Mouse (Mus musculus) C2C12 (cell line): Measurements from ENCODE around the gene B430305J03Rik. TPM values are rescaled to one million over a fixed set of nuclear protein-coding genes. Genes with fewer than 3 reads are reported as not detected.

Experiments
- H3K27me3 ChIP-seq: one replicate; pipeline ENCODE4 v1.6.1; 2011; ENCODE audit not compliant: control insufficient read depth, insufficient read depth, insufficient read length
- H3K36me3 ChIP-seq: one replicate; pipeline ENCODE4 v1.6.1; 2011; ENCODE audit not compliant: control insufficient read depth, insufficient read depth
- H3K4me3 ChIP-seq: one replicate; pipeline ENCODE4 v1.5.1; 2011; ENCODE audit warnings: mild to moderate bottlenecking, control low read depth; ENCODE audit not compliant: poor library complexity, insufficient read depth, severe bottlenecking
- H3K79me2 ChIP-seq: one replicate; pipeline ENCODE4 v1.6.1; 2011; ENCODE audit not compliant: control insufficient read depth, insufficient read depth
- H3K79me3 ChIP-seq: one replicate; pipeline ENCODE4 v1.6.1; 2011; ENCODE audit warnings: low read depth, control low read depth
- H3ac ChIP-seq: one replicate; pipeline ENCODE3; 2011; ENCODE audit warnings: low read depth; ENCODE audit not compliant: control insufficient read depth, insufficient read length
- CEBPB ChIP-seq: IDR thresholded peaks from one replicate; pipeline ENCODE4 v1.6.1; 2011; ENCODE audit warnings: low read depth, mild to moderate bottlenecking, control low read depth, moderate library complexity
- CTCF ChIP-seq: IDR thresholded peaks from one replicate; pipeline ENCODE4 v1.5.1; 2011; ENCODE audit not compliant: control insufficient read depth, insufficient read depth, insufficient read length
- FOSL1 ChIP-seq: IDR thresholded peaks from one replicate; pipeline ENCODE4 v1.8.0; 2011; ENCODE audit warnings: mild to moderate bottlenecking, low read length; ENCODE audit not compliant: poor library complexity, insufficient read depth, severe bottlenecking
- MAX ChIP-seq: IDR thresholded peaks from one replicate; pipeline ENCODE4 v1.6.1; 2011; ENCODE audit warnings: mild to moderate bottlenecking, control low read depth
- MYOD1 ChIP-seq: IDR thresholded peaks from one replicate; pipeline ENCODE4 v1.6.1; 2011; ENCODE audit warnings: low read depth; ENCODE audit not compliant: control insufficient read depth, insufficient read length
- MYOG ChIP-seq: IDR thresholded peaks from one replicate; pipeline ENCODE4 v1.6.1; 2011; ENCODE audit not compliant: control insufficient read depth, insufficient read length; ENCODE audit errors: extremely low read depth
- USF1 ChIP-seq: IDR thresholded peaks from one replicate; pipeline ENCODE4 v1.6.1; 2011; ENCODE audit warnings: low read depth, mild to moderate bottlenecking, control low read depth, moderate library complexity
- polyA plus RNA-seq: library from polyadenylated mRNA; unstranded; fragments of >200 nt; fragmentation: generic; extraction: Trizol; gene quantifications from one replicate; pipeline ENCODE4 v1.2.1, GENCODE M21; 2012; ENCODE audit warnings: missing spikeins

B430305J03Rik gene
- polyA plus RNA-seq, 1 experiment: 3.1 TPM

- Histone ChIP-seq H3K79me3 (no peaks in the 10 kb centered on the region), H3K27me3 (no peaks in the 10 kb centered on the region), H3K36me3 (no peaks in the 10 kb centered on the region), H3ac (no peak overlapping the region), H3K79me2 (no peaks in the 10 kb centered on the region), H3K4me3 (no peak overlapping the region)
- no peak for TF ChIP-seq CEBPB
- TF ChIP-seq USF1: no peak
Measured at GRCm38 (mm10) chr3:61358756-61359293, 6.9 kb downstream of the B430305J03Rik start.

- no peak for TF ChIP-seq MAX
- TF ChIP-seq USF1: no peak
- no peak for TF ChIP-seq CEBPB
- no peak for TF ChIP-seq CTCF
- no peak for TF ChIP-seq FOSL1
- no peak for TF ChIP-seq MYOD1
- no peak for TF ChIP-seq MYOG
- Histone ChIP-seq H3K27me3 (no peaks in the 10 kb centered on the region), H3ac (no peak overlapping the region), H3K79me2 (no peaks in the 10 kb centered on the region), H3K36me3 (no peaks in the 10 kb centered on the region), H3K79me3 (no peaks in the 10 kb centered on the region), H3K4me3 (no peak overlapping the region)
Measured at GRCm38 (mm10) chr3:61358107-61358506, 7.6 kb downstream of the B430305J03Rik start.

GRCm38 (mm10) chr3:61355464-61355863 is 10.3 kb downstream of the B430305J03Rik start:
- no peak for TF ChIP-seq CTCF
- TF ChIP-seq CEBPB: no peak
- no peak for TF ChIP-seq MYOD1
- no peak for TF ChIP-seq MAX
- TF ChIP-seq FOSL1: no peak
- TF ChIP-seq USF1: no peak
- TF ChIP-seq MYOG: no peak
- H3K79me3 ChIP-seq: no peaks in the 10 kb centered on the region

GRCm38 (mm10) chr3:61349433-61349832 is 16.3 kb downstream of the B430305J03Rik start:
- Histone ChIP-seq H3K36me3 (no peaks in the 10 kb centered on the region), H3K4me3 (no peak overlapping the region), H3ac (no peak overlapping the region), H3K79me3 (no peaks in the 10 kb centered on the region), H3K27me3 (no peaks in the 10 kb centered on the region), H3K79me2 (no peaks in the 10 kb centered on the region)
- TF ChIP-seq MYOG: no peak
- TF ChIP-seq CEBPB: no peak
- no peak for TF ChIP-seq USF1
- TF ChIP-seq MAX: no peak
- no peak for TF ChIP-seq MYOD1
- no peak for TF ChIP-seq CTCF
- no peak for TF ChIP-seq FOSL1

More at GRCm38 (mm10) chr3:61355464-61355863, 10.3 kb downstream of the B430305J03Rik start:
- Histone ChIP-seq H3K27me3 (no peaks in the 10 kb centered on the region), H3K4me3 (no peak overlapping the region), H3K79me2 (no peaks in the 10 kb centered on the region), H3K36me3 (no peaks in the 10 kb centered on the region), H3ac (no peak overlapping the region)

GRCm38 (mm10) chr3:61348036-61348614 is 17.6 kb downstream of the B430305J03Rik start:
- Histone ChIP-seq H3K79me2 (no peaks in the 10 kb centered on the region), H3K4me3 (no peak overlapping the region), H3ac (no peak overlapping the region), H3K36me3 (no peaks in the 10 kb centered on the region), H3K27me3 (no peaks in the 10 kb centered on the region), H3K79me3 (no peaks in the 10 kb centered on the region)
- no peak for TF ChIP-seq USF1
- no peak for TF ChIP-seq CTCF
- TF ChIP-seq MAX: no peak
- TF ChIP-seq FOSL1: no peak
- no peak for TF ChIP-seq MYOG
- TF ChIP-seq CEBPB: no peak
- no peak for TF ChIP-seq MYOD1

- Histone ChIP-seq H3K4me3 (no peak overlapping the region), H3K79me2 (no peaks in the 10 kb centered on the region), H3K36me3 (no peaks in the 10 kb centered on the region), H3K27me3 (no peaks in the 10 kb centered on the region), H3K79me3 (no peaks in the 10 kb centered on the region), H3ac (no peak overlapping the region)
- TF ChIP-seq MYOG: no peak
- TF ChIP-seq CTCF: no peak
- no peak for TF ChIP-seq USF1
- TF ChIP-seq MYOD1: no peak
- TF ChIP-seq MAX: no peak
- TF ChIP-seq CEBPB: no peak
- no peak for TF ChIP-seq FOSL1
Measured at GRCm38 (mm10) chr3:61345636-61346035, 20.1 kb downstream of the B430305J03Rik start.
